Mouse (Mus musculus): Measurements from ENCODE around the gene Gpd2.

The Gpd2 gene

DNA sequence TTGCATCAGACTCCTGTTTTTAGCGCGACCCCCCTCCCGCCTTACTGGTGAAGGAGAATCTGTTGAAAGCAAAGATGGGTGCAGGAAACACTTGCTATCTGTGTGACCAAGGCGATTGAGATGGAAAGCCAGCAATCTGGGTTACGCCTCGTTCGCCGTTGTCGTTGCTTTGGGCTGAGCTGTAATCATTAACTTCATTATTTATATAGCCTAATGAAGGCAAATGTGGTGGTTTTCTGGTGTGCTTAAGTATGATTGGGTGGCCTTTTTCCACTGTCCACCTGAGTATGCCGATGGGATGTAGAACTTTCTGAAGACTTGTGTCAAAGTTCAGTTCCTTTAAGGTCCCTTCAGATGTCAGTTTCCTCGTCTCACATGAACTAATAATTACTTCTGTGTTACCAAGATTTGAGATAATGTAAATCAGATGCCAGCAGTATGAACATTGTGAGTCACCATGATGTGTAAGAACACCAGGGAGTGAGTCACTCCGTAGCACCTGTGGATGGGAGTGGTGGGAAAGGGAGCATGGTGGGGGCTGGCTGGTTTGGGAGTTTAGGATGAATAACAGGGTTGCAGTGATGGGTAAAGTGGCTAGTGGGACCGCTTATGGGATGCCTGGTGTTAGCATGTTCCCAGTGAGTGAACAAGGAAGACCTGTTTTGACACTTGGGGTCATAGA is 14.3 kb downstream of the Gpd2 start:
- DNase-seq (ENCODE audit: low spot score): no peak

DNA sequence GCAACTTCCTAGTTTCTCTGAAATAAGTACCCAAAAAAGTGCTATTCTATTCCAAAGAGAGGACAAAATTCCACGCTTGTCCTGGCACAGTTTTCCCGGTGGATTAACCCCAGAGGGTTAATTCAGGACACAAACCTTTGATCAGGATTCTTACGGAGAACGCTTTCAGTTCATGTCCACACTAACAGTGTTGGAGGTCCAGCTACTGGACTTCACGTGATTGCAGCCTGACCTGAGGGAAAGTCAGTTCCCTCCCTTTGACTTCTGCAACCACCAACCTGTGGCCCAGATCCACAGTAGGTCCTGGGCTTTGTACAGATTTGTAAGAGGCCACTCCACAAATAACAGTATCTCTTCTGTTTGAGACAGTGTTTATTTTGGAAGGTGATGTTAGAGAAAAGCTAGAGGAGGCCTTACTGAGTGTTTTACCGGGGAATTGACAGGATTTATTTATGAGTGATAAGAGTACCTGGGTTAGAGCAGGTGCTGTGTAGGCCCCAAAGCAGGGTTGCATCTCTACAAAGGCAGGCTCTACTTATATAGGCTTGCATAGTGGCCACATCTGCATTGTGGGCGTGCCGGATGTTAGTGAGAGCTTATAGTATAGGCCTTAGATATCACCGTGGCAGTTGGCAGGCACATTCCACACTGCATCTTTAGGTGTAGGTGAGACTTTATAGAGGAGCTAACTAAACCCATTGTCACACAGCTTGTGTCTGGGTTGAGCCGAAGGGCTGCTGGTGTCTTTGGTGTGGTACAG is 15.3 kb downstream of the Gpd2 start:
- DNase-seq (ENCODE audit: low spot score): no peak

GRCm38 (mm10) chr2:57254267-57254666 is 16.8 kb downstream of the Gpd2 start:
- DNase-seq (ENCODE audit: low spot score): no peak

GRCm38 (mm10) chr2:57255153-57255670 is 17.8 kb downstream of the Gpd2 start:
- DNase-seq (ENCODE audit: low spot score): no peak

GRCm38 (mm10) chr2:57255836-57256235 is 18.4 kb downstream of the Gpd2 start:
- no peak for DNase-seq (ENCODE audit: low spot score)

- DNase-seq (ENCODE audit: low spot score): no peak
Measured at GRCm38 (mm10) chr2:57256459-57256858, 19.0 kb downstream of the Gpd2 start.

DNA sequence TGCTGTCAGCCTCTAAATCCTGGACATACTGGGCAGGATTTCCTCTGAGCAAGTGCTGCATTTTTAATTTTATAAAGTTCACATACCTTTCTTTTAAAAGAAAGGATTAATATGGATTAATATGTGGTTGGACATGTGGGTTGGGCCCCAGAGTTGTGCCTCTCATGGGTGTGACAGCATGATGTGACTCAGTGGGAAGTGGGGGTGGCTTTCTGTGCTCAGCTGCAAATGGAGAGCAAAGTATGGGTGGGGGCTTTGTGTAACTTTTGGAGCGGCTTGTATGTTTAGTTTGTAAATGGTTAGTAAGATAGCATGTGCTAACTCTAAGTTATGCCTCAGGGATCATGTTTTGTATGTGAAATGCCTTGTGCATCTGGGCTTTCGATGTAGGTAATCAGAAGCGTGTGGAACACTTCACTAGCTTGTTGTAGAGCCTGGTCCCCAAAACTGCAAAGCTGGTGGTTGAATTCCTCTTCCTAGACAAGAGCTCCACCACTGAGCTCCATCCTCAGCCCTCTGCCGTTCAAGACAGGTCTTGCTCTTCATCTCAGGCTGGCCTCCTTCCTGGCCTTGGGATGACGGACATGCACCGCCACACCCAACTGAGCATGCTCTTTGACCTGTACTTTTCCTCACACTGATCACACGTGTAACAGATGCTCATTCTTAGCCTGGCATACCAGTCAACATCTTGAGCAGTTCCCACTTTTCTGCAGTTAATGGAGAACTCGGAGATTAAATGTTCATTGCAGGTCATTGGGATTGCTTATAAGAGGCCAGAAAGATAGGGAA is 24.0 kb downstream of the Gpd2 start:
- no peak for DNase-seq (ENCODE audit: low spot score)

- DNase-seq (ENCODE audit: low spot score): no peak
Measured at GRCm38 (mm10) chr2:57263431-57263830, 26.0 kb downstream of the Gpd2 start.

GRCm38 (mm10) chr2:57264912-57265311 is 27.5 kb downstream of the Gpd2 start:
- no peak for DNase-seq (ENCODE audit: low spot score)

DNA sequence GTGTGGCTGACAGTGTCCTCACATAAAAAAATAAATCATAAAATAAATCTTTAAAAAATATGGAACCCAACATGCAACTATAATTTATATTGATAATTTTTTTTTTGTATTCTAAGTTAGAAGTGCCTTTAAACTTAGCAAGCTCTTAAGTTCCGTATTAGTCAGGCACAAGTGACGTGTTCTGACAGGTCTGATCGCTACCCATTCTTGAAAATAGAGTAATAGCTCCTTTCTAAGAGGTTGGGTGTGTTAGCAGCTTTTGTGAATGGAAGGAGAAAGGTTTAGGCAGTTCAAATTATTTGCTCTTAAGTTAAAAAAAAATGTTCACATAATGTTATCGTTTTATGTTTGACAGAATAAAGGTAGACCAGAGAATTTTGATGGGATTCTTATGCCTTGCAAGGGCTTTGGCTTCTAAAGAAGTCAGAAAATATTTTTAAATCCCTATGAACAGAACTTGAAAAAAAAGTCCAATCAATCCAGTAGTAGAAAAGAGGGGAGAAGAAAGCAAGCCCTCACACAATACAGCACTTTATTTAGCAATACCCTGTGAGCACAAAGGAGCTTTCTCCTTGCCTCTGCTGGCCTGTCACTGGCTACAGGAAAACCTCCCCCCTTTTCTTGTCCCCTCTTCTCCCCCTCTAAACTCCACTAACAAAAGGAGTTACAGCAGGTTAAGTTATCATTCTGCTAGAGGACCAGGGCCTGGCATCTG is 29.4 kb downstream of the Gpd2 start:
- no peak for DNase-seq (ENCODE audit: low spot score)

- DNase-seq (ENCODE audit: low spot score): no peak
Measured at GRCm38 (mm10) chr2:57267394-57267716, 29.9 kb downstream of the Gpd2 start.

DNA sequence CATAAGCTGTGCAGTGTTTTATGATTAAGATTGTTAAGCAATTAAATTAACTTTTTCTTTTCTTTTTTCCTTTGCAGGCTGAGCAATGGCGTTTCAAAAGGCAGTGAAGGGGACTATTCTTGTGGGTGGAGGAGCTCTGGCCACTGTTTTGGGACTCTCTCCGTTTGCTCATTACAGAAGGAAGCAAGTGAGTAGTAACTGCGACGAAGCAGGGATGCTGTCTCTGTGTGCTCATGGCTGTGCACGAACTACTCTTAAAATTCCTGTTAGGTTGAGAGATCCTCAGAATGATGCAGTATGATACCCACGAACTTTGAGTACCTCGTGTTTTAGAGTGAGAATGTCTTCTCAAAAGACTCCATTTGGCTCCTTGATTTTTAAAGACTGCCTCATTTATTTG is 30.5 kb downstream of the Gpd2 start:
- DNase-seq (ENCODE audit: low spot score): no peak

DNA sequence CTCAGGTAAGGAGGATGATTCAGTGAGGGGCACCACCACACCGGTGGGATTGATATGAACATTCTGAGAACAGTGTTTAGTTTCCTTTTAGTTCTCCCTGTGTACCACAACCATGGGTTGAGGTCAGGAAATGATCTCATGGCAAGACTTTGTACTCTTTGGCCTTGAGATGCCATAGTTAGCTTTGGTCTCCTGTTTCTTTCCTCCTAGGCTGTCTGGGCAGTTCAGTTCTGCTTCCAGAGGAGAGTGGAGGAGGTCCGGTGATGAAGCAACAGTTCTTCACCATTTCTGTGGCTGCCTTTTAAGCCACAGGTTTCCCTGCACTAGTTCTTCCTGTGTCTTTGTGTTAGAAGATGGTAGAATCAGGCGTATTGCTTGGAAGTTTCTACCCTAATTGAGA is 31.4 kb downstream of the Gpd2 start:
- DNase-seq (ENCODE audit: low spot score): no peak

GRCm38 (mm10) chr2:57269690-57270435 is 32.4 kb downstream of the Gpd2 start:
- DNase-seq (ENCODE audit: low spot score): no peak

DNA sequence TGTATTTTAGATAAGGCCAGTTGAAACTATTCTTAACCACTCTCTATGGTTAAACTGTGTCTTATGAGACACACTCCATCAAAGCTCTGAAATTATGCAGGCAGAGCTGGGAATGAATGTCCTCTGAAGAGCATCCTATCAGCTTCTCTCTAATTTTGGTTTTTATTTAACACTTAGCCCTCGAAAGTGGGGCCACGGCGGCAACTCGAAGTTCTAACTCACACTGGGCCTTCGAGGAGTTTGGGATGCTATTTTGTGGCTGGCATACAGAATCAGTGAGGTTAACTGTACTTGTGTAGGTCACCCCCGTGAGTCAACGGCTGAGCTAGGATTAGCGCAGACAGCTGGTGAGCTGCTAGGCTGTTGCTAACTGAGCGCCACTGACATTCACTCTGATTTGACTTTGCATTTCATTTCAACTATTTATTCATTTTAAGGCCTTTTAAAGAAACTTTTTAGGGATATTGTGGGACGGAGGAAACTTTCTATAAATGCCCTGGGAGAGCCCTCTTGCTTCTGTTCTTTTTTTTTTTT is 42.8 kb downstream of the Gpd2 start:
- no peak for DNase-seq (ENCODE audit: low spot score)

GRCm38 (mm10) chr2:57283791-57284190 is 46.4 kb downstream of the Gpd2 start:
- no peak for DNase-seq (ENCODE audit: low spot score)

- no peak for DNase-seq (ENCODE audit: low spot score)
Measured at GRCm38 (mm10) chr2:57285197-57285596, 47.8 kb downstream of the Gpd2 start.

GRCm38 (mm10) chr2:57287986-57288385 is 50.6 kb downstream of the Gpd2 start:
- no peak for DNase-seq (ENCODE audit: low spot score)

- DNase-seq (ENCODE audit: low spot score): no peak
Measured at GRCm38 (mm10) chr2:57293571-57293970, 56.1 kb downstream of the Gpd2 start.

- DNase-seq (ENCODE audit: low spot score): no peak
Measured at GRCm38 (mm10) chr2:57296069-57296468, 58.6 kb downstream of the Gpd2 start.

DNA sequence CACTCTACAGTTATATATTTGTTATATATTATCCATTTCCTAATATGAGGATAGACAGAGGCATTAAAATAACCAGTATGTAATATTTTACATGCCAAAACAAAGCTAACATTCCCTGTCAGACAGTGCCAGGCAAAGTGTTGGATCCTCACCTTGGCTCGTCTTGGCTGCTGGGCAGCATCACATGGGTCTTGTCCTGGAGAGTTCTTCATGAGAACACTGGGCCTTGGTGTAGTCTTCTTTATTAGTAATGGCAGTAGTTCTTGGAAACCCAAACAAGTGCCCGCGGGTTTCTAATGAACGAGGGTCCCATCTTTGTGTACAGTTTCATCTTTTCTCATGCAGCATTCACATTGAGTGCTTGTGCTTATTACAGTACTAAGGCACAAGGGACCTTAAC is 59.8 kb downstream of the Gpd2 start:
- no peak for DNase-seq (ENCODE audit: low spot score)

Measured in ovary, postnatal 36 days (tissue).